Mouse (Mus musculus) ES-Bruce4 (cell line): Measurements from ENCODE around the gene Alox5ap.

ENCODE experiments used
- CTCF ChIP-seq: IDR thresholded peaks from one replicate; pipeline ENCODE4 v1.8.1; 2011; ENCODE audit warnings: low read depth, low read length
- EP300 ChIP-seq: IDR thresholded peaks from 2 replicates; pipeline ENCODE4 v1.6.1; 2011; ENCODE audit warnings: low read depth, low read length; ENCODE audit not compliant: insufficient read depth
- POLR2A ChIP-seq: IDR thresholded peaks from one replicate; pipeline ENCODE4 v1.8.1; 2011; ENCODE audit warnings: low read length; ENCODE audit not compliant: insufficient read depth

GRCm38 (mm10) chr5:149293071-149293470 is 28.5 kb downstream of the Alox5ap start:
- no peak for TF ChIP-seq EP300
- no peak for TF ChIP-seq CTCF
- no peak for TF ChIP-seq POLR2A
